ENCODE assay signal across 10 mouse cellular contexts in the genomic region with DNA sequence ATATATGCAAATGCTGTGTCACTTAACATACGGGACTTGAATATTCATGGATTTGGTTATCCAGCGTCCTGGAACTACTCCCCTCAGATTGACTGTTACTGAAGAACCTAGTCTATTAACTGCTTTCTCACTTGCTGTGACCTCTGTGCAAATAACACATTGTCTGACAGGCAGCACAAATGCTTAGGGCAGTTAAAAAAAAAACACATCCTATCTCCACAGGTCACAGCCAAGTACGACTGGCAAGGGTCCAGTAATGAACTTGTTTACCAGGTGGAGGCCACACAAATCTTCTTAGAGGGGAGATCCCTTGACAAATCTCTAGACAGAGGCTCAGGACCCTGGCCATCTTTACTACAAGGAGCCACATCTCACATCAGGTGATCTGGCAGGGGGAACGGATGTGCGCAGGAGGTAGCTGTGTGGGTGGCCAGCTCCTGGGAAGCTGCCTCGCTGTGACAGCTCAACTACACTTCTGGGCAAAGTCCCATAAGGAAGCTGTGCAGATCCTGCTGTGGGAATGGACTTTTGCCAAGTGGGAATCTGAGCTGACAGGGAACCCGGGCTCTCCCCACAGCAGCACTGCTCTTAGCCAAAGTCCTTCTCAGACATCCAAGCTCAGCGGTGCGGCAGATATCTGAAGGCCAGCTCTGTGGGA.
DNase-seq lines count a peak whose midpoint lies in the region; ATAC-seq lines count a peak whose summit lies in the region.
"Had no signal": no experiment of that assay in that cellular context is flagged by ENCODE, and none has a peak within 500 bp of the region (broad histone marks: within the 10 kb centered on the region; RNA-seq: fewer than 3 reads in every experiment).

No protein-coding gene starts in this region.

- no peak overlapping the region for H3K9ac ChIP-seq in heart, embryonic 11.5 days (ENCODE audit: low read depth, low read length)
- H3K9ac ChIP-seq: embryonic facial prominence, embryonic 12.5 days; midbrain, embryonic 12.5 days had no signal

- 67% methylated on average over 9 of the region's 9 CpGs for WGBS in heart, embryonic 11.5 days (ENCODE audit: insufficient replicate concordance)

- H3K36me3 ChIP-seq in heart, embryonic 11.5 days (ENCODE audit: control insufficient read depth, insufficient read depth, low read length) = no peaks in the 10 kb centered on the region
- H3K36me3 ChIP-seq: embryonic facial prominence, embryonic 12.5 days; midbrain, embryonic 12.5 days had no signal

- no peaks in the 10 kb centered on the region for H3K4me1 ChIP-seq in heart, embryonic 11.5 days (ENCODE audit: control insufficient read depth, insufficient read depth, low read length)
- H3K4me1 ChIP-seq: embryonic facial prominence, embryonic 12.5 days; midbrain, embryonic 12.5 days had no signal

- H3K27ac ChIP-seq in heart, embryonic 11.5 days (ENCODE audit: low read depth, low read length) = no peak overlapping the region
- H3K27ac ChIP-seq: embryonic facial prominence, embryonic 12.5 days; midbrain, embryonic 12.5 days had no signal

- H3K4me2 ChIP-seq in heart, embryonic 11.5 days = no peak overlapping the region
- H3K4me2 ChIP-seq: embryonic facial prominence, embryonic 12.5 days; midbrain, embryonic 12.5 days had no signal

- no peak overlapping the region for H3K4me3 ChIP-seq in heart, embryonic 11.5 days (ENCODE audit: low read depth, low read length)
- H3K4me3 ChIP-seq: embryonic facial prominence, embryonic 12.5 days; midbrain, embryonic 12.5 days had no signal

- no peaks in the 10 kb centered on the region for H3K9me3 ChIP-seq in heart, embryonic 11.5 days (replicated peaks; ENCODE audit: control insufficient read depth, low read length)
- H3K9me3 ChIP-seq: embryonic facial prominence, embryonic 12.5 days; midbrain, embryonic 12.5 days had no signal

- no peak for ATAC-seq in heart, embryonic 11.5 days (replicated peaks; ENCODE audit: insufficient number of reproducible peaks, low FRiP score, low TSS enrichment)
- no peak for ATAC-seq in erythroblast, adult 5-6 weeks (replicated peaks; ENCODE audit: low FRiP score, poor library complexity, severe bottlenecking)

- H3K27me3 ChIP-seq in heart, embryonic 11.5 days (ENCODE audit: control insufficient read depth, insufficient read depth, low read length) = no peaks in the 10 kb centered on the region
- H3K27me3 ChIP-seq: embryonic facial prominence, embryonic 12.5 days; midbrain, embryonic 12.5 days had no signal

- DNase-seq in heart, adult 11 months = peak; percentile 98
- peak; percentile 55 for DNase-seq in adrenal gland, postnatal 14 days
- DNase-seq in heart, adult 8-10 months (ENCODE audit: low spot score) = peak; percentile 73
- DNase-seq in kidney, postnatal 10 days = peak; percentile 84
- peak; percentile 26 for DNase-seq in ovary, adult 18-20 months (ENCODE audit: low spot score)
- no peak for DNase-seq in urinary bladder, adult 18-20 months (ENCODE audit: low spot score in 2 of 2)

Comparison
In these comparisons a context has a peak if more than half of its experiments do, and no peak if none do; other contexts are left out.
1. DNase-seq: peak in heart, adult 11 months (single experiment), adrenal gland, postnatal 14 days (single experiment), heart, adult 8-10 months (single experiment), kidney, postnatal 10 days (single experiment) and ovary, adult 18-20 months (single experiment); none in urinary bladder, adult 18-20 months (0 of 2).